Mouse (Mus musculus) ES-Bruce4 (cell line): ENCODE measurements around the gene Rpl32.

Source experiments
- CTCF ChIP-seq: IDR thresholded peaks from one replicate; pipeline ENCODE4 v1.8.1; 2011; ENCODE audit warnings: low read depth, low read length
- POLR2A ChIP-seq: IDR thresholded peaks from one replicate; pipeline ENCODE4 v1.8.1; 2011; ENCODE audit warnings: low read length; ENCODE audit not compliant: insufficient read depth

DNA sequence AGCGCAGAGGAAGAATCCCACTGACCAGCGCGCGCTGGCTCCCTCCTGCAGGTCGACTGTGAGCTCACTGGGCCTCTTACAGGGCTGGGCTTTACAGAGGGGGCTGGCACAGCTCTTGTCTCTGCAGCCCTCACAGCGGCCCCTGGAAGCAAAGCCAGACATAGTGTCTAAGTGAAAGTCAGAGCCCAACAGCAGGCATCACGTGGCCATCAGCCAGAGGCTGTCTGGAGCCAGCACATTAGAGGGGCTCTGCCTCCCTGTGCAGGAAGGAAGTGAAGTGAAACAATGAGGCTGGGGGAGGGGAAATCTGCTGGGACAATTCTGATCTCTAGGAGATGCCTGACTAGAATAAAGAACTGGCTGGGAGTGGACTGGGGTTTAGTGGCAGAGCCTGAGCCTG is 44.4 kb downstream of the Rpl32 start:
- no peak for TF ChIP-seq CTCF
- TF ChIP-seq POLR2A = no peak
